Mouse (Mus musculus): Measurements from ENCODE around the gene Pglyrp4.

GRCm38 (mm10) chr3:90702244-90702643 is 24.5 kb upstream of the Pglyrp4 start:
- no peak for TF ChIP-seq POLR2A (IDR thresholded peaks at IDR 0.05; ENCODE audit: control insufficient read depth, low read depth, low read length)
- no peak for TF ChIP-seq CTCF (IDR thresholded peaks at IDR 0.05; ENCODE audit: control insufficient read depth, insufficient read depth, insufficient replicate concordance, low read depth, low read length)
